Mouse (Mus musculus) kidney, embryonic 16.5 days (tissue): ENCODE results near the gene Dpep1. TPM values are rescaled to one million over a fixed set of nuclear protein-coding genes. Genes with fewer than 3 reads are reported as not detected.
A peak's percentile ranks its signal among the peaks of the same experiment; 100 is the strongest.
"Not testable (repeated sequence)": the region's sequence is repeated elsewhere in the genome, so short reads cannot be mapped to it uniquely, and the experiment has no call there.

Source experiments
- ATAC-seq: fragments of 200-750 bp; cut with Nextera tagmentation; 2 replicates; pipeline ENCODE4 v1.8.0; 2017; ENCODE audit warnings: moderate TSS enrichment; ENCODE audit not compliant: low FRiP score, low TSS enrichment
- H3K27ac ChIP-seq: fragments of 300-500 bp; sonication (generic); 2 replicates; pipeline ENCODE4 v1.5.1; 2014; ENCODE audit warnings: low read length
- H3K27me3 ChIP-seq: fragments of 300-500 bp; sonication (generic); 2 replicates; pipeline ENCODE4 v1.6.1; 2014; ENCODE audit warnings: low read length, control low read depth, mixed read lengths; ENCODE audit not compliant: insufficient read depth
- H3K36me3 ChIP-seq: fragments of 300-500 bp; sonication (generic); 2 replicates; pipeline ENCODE4 v1.6.1; 2014; ENCODE audit warnings: low read length, control low read depth, mixed read lengths; ENCODE audit not compliant: insufficient read depth
- H3K4me1 ChIP-seq: fragments of 300-500 bp; sonication (generic); 2 replicates; pipeline ENCODE4 v1.6.1; 2014; ENCODE audit warnings: low read length, control low read depth, mixed read lengths; ENCODE audit not compliant: insufficient read depth
- H3K4me2 ChIP-seq: fragments of 300-500 bp; sonication (generic); replicated peaks from 2 replicates; pipeline ENCODE4 v1.6.1; 2014; ENCODE audit warnings: low read depth, low read length
- H3K4me3 ChIP-seq: fragments of 300-500 bp; sonication (generic); 2 replicates; pipeline ENCODE4 v1.5.1; 2014; ENCODE audit warnings: mild to moderate bottlenecking, low read length
- H3K9ac ChIP-seq: fragments of 300-500 bp; sonication (generic); replicated peaks from 2 replicates; pipeline ENCODE4 v1.6.1; 2014; ENCODE audit warnings: low read length
- H3K9me3 ChIP-seq: fragments of 300-500 bp; sonication (generic); 2 replicates; pipeline ENCODE4 v1.6.1; 2016; ENCODE audit warnings: low read length, control low read depth
- WGBS: fragments of 180-500 bp; shearing (Covaris S2); extraction: QIAGEN DNeasy Blood & Tissue Kit; methylation state at CpG from one replicate; pipeline ENCODE4 v1.1.7; 2014; 5-methylcytosine and 5-hydroxymethylcytosine counted together
- polyA plus RNA-seq: library from polyadenylated mRNA; unstranded; fragments of >200 nt; fragmentation: Nextera tagmentation; extraction: Ambion mirVana; gene quantifications from 2 replicates; pipeline ENCODE4 v1.2.1, GENCODE M21; 2015

Dpep1 gene
- polyA plus RNA-seq, 1 experiment from 2014 or later = 11.8 TPM

DNA sequence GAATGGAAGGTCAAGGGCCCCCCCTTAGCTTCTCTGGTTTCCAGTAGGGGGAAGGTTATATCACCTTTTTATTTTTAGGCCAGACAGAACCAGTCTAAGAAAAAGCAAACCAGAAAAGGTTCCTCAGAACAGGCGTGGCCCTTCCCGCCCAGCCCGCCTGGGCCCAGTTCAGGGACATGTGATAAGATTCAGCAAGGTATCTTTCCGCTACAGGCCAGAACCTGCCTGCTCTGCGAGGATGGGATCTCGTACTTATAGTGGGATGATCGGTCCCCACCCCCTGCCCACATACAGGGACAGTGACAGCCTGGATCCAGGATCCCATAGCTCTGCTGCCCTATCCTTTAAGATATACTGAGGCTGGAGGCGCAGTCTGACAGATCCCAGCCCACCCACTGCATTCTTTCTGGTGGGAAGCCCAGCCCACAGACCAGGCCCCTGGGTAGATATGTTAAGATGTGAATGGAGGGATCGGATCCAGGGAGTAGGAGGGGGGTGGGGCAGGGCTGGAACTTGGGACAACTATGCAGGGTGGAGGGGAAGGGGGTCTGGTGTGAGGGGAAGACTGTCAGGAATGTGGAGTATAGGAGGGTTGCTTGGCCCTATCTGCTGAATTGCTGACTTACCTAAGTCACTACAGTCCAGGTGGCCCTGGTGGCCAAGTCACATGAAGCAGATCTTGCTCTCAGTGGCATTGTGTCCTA is 29.8 kb upstream of the Dpep1 start:
- WGBS = 79% methylated on average over 9 of the region's 9 CpGs
- no peaks in the 10 kb centered on the region for H3K9me3 ChIP-seq
- ATAC-seq = 0 out of 2 replicates have a peak, but pooled peaks have one; percentile 10

DNA sequence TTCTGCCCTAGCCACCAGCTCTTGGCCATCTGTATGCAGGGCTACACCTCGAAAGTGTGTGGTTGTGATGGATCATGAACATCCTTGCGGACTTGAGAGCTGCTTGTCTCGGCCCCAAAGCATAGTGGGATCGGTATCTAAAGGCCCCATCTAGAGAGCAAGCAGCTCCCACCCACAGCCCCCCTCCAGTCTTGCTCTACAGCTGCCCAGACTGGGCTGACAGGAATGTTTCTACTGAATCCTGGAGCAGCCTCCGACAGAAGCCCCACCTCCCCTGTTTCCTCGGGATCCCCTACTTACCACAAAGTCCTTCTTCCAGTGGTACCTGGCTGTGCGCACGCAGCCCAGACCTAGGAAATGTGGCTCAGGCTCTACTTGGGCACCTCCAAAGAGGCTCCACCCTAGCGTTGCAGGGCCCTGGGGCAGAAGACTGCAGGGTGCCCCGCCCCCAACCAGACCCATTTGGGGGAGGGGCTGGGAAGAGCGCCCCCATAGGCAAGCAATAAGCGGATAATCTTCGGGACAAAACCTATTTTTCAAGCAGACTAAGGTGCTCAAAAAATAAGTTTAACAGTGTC is 28.1 kb upstream of the Dpep1 start, which contains the start of gene Sult5a1:
Gene Sult5a1 (minus strand): TSS at position 428 of the 578 bp plus-strand sequence.
- peak within 1 kb of the TSS; percentile 45 for H3K4me2 ChIP-seq
- H3K9ac ChIP-seq = peak within 1 kb of the TSS; percentile 53
- no peaks in the 10 kb centered on the region for H3K36me3 ChIP-seq
- peak within 1 kb of the TSS; percentile 23; the same call in 1 of the 2 replicates for H3K4me3 ChIP-seq
- no peak within 1 kb of the TSS for H3K27ac ChIP-seq
- H3K4me1 ChIP-seq = peaks cover 3% of the 10 kb centered on the region; the same call in 1 of the 2 replicates
- H3K9me3 ChIP-seq = 0 out of 2 replicates have a peak, but pooled peaks cover 2% of the 10 kb centered on the region
- WGBS = 31% methylated on average over 13 of the region's 13 CpGs
- H3K27me3 ChIP-seq = no peaks in the 10 kb centered on the region
- ATAC-seq = no peak; the same call in 1 of the 2 replicates

More for the DNA sequence above, 29.8 kb upstream of the Dpep1 start:
- no peak overlapping the region for H3K9ac ChIP-seq
- no peak overlapping the region for H3K27ac ChIP-seq
- H3K4me3 ChIP-seq = no peak overlapping the region
- H3K27me3 ChIP-seq = no peaks in the 10 kb centered on the region
- H3K4me2 ChIP-seq = no peak overlapping the region
- no peaks in the 10 kb centered on the region for H3K36me3 ChIP-seq
- H3K4me1 ChIP-seq = peaks cover 4% of the 10 kb centered on the region; the same call in 1 of the 2 replicates

DNA sequence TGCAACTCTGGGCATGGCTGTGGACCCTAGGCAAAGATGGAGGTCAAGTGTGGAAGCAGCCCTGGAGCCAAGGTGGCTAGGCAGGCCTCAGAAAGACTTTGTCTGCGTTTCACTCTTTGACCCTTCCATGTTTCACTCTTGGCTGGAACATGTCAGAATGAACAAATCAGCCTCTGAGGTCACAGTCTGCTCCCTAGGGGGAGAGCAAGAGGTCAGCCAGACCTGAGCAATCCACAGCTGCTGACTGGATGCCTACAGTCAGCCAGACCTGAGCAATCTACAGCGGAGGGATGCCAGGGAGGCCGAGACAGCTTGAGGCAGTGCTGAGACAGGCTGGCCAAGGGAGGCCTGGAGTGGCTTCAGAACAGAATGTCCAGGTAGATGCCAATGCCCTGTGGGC is 4.7 kb upstream of the Dpep1 start:
- no peaks in the 10 kb centered on the region for H3K27me3 ChIP-seq
- 58% methylated on average over 3 of the region's 3 CpGs for WGBS
- no peak overlapping the region for H3K27ac ChIP-seq
- no peak overlapping the region for H3K4me2 ChIP-seq
- peaks cover 12% of the 10 kb centered on the region for H3K4me1 ChIP-seq
- no peaks in the 10 kb centered on the region for H3K36me3 ChIP-seq
- peaks cover 10% of the 10 kb centered on the region; the same call in 1 of the 2 replicates for H3K9me3 ChIP-seq
- ATAC-seq = no peak
- H3K9ac ChIP-seq = no peak overlapping the region
- no peak overlapping the region for H3K4me3 ChIP-seq

DNA sequence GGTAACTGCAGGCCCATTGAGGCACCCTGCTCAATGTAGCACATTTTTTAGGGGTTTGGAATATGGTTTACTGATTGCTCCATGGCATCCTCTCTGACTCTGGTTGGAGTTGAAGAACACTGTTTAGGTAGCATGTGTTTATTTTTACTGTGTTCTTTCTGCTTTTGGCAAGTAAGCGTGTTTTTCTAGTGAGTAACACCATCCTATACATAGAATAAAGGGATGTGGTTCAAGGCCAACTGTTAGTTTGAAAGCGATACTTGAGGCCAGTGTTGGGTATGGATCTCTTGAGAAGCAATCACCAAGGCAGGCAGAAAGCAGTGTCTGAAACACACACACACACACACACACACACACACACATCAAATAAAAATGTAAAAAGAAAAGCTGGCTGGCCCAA is 2.0 kb downstream of the Dpep1 start:
- no peak overlapping the region for H3K27ac ChIP-seq
- H3K4me2 ChIP-seq = no peak overlapping the region
- H3K4me1 ChIP-seq = peaks cover 20% of the 10 kb centered on the region
- H3K9me3 ChIP-seq = no peaks in the 10 kb centered on the region
- no peaks in the 10 kb centered on the region for H3K36me3 ChIP-seq
- WGBS = 64% methylated on average over 2 of the region's 2 CpGs
- no peak for ATAC-seq
- H3K4me3 ChIP-seq = no peak overlapping the region
- H3K9ac ChIP-seq = no peak overlapping the region
- H3K27me3 ChIP-seq = no peaks in the 10 kb centered on the region

DNA sequence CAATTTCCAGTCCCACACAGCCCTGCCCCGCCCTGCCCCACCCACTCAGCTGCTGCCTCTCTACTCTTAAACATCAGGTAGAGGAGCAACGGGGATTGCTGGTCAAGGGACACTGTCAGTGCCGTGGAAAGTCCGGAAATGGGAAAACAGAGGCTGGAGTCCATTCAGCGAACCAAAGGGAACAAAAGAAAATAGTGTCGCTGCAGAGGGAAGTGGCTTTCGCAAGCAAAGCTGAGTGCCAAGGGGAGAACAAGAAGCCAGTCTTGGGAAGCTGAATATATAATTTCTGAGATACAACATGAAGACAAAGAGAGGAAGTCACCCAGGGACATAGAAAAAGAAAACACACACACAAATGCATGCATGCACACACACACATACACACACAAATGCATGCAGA is 2.8 kb downstream of the Dpep1 start:
- no peaks in the 10 kb centered on the region for H3K36me3 ChIP-seq
- H3K4me1 ChIP-seq = peaks cover 20% of the 10 kb centered on the region
- H3K9me3 ChIP-seq = no peaks in the 10 kb centered on the region
- H3K27ac ChIP-seq = no peak overlapping the region
- no peak overlapping the region for H3K9ac ChIP-seq
- H3K4me2 ChIP-seq = no peak overlapping the region
- ATAC-seq = no peak
- H3K27me3 ChIP-seq = no peaks in the 10 kb centered on the region
- H3K4me3 ChIP-seq = no peak overlapping the region
- WGBS = 67% methylated on average over 7 of the region's 7 CpGs

DNA sequence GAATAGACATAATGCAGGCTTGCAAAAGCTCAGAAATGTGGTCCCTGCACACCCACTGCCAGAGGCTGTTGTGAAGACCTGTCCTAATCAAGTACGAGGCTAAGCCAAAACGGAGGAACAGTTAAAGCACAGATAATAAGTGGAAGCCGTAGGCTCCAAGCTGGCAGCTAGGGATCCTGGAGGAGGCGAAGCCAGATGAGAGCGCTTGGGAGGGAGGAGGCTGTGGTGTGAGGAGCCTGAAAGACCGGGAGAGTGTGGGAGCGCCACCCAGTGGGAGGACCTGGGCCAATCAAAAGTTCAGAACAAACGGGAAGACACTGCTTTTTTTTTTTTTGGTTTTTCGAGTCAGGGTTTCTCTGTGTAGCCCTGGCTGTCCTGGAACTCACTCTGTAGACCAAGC is 4.6 kb downstream of the Dpep1 start:
- Histone ChIP-seq H3K27ac (peak overlapping the region; percentile 38; the same call in 1 of the 2 replicates), H3K9me3 (no peaks in the 10 kb centered on the region), H3K4me2 (peak overlapping the region; percentile 37; the same call in 1 of the 2 replicates), H3K4me3 (no peak overlapping the region), H3K4me1 (peaks cover 15% of the 10 kb centered on the region), H3K27me3 (no peaks in the 10 kb centered on the region), H3K36me3 (no peaks in the 10 kb centered on the region), H3K9ac (peak overlapping the region; percentile 51; the same call in 1 of the 2 replicates)
- ATAC-seq = no peak
- 0% methylated on average over 9 of the region's 9 CpGs for WGBS

DNA sequence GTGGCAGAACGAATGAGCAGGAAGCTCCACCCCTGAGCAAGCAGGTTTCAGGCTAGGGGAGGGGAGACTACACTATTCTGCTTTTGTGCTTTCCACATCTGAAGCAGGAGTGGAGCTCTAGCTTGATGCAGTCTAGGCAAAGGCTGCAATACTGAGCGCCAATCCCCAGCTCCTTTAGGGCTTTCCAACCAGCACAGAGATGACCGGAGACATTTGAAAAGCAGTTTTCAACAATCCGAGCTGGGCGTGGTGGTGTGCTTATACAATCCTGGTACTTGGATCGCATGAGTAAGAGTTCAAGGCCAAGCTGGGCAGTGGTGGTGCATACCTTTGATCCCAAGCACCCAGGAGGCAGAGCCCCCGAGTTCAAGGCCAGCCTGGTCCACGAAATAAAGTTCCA is 5.9 kb downstream of the Dpep1 start:
- Histone ChIP-seq H3K9me3 (no peaks in the 10 kb centered on the region), H3K27me3 (no peaks in the 10 kb centered on the region), H3K9ac (no peak overlapping the region), H3K4me2 (no peak overlapping the region), H3K4me1 (peaks cover 7% of the 10 kb centered on the region; the same call in 1 of the 2 replicates), H3K4me3 (no peak overlapping the region), H3K36me3 (no peaks in the 10 kb centered on the region), H3K27ac (no peak overlapping the region)
- no peak for ATAC-seq
- 59% methylated on average over 8 of the region's 8 CpGs for WGBS

DNA sequence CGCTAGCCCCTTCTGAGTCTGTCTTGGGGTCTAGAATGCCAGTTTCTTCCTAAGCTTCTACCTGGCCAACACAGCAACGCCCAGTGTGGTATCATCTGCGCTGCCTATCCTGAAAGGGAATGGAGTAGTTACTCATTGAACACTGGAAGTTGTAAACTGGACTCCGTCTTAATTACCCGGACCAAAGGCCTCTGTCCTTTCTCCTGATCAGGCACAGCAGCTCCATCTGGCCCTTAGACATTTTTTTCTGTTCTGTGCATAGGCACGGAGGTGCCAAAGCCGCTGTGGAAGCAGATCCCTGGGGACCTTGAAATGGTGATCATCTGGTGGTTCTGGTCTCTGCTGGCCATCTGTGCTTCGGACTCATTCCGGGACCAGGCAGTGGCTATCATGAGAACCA is 7.7 kb downstream of the Dpep1 start:
- WGBS = 83% methylated on average over 9 of the region's 9 CpGs
- no peaks in the 10 kb centered on the region for H3K36me3 ChIP-seq
- H3K4me3 ChIP-seq = no peak overlapping the region
- no peak overlapping the region for H3K27ac ChIP-seq
- no peak overlapping the region for H3K4me2 ChIP-seq
- no peak for ATAC-seq
- peaks cover 7% of the 10 kb centered on the region; the same call in 1 of the 2 replicates for H3K4me1 ChIP-seq
- H3K9me3 ChIP-seq = no peaks in the 10 kb centered on the region
- no peak overlapping the region for H3K9ac ChIP-seq
- H3K27me3 ChIP-seq = no peaks in the 10 kb centered on the region

DNA sequence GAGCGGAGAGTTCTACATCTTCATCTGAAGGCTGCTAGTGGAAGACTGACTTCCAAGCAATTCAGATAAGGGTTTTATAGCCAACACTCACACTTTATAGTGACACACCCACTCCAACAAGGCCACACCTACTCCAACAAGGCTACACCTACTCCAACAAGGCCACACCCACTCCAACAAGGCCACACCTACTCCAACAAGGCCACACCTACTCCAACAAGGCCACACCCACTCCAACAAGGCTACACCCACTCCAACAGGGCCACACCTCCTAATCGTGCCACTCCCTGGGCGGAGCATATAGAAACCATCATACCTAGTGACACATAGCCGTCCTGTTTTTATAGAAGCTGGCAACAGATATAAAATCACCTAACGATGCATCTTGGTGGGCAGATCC is 11.0 kb downstream of the Dpep1 start:
- H3K27me3 ChIP-seq, H3K9ac ChIP-seq, H3K4me2 ChIP-seq, H3K9me3 ChIP-seq, H3K27ac ChIP-seq, H3K4me1 ChIP-seq, ATAC-seq, H3K36me3 ChIP-seq, H3K4me3 ChIP-seq: not testable (repeated sequence)
- WGBS = 74% methylated on average over 5 of the region's 5 CpGs

DNA sequence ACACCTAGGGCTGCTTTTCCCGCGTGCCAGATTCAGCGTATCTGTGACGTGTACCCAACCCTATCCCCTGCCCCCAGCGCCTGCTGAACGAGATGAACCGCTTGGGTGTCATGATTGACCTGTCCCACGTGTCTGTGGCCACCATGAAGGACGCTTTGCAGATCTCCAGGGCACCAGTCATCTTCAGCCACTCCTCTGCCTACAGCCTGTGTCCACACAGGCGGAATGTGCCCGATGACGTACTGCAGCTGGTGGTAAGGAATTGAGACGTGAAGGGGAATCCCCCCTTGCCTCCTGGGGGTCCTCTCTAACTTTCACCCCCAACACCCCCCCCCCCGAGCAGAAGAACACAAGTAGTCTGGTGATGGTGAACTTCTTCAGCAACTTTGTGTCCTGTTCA is 13.8 kb downstream of the Dpep1 start:
- H3K4me1 ChIP-seq = no peaks in the 10 kb centered on the region
- WGBS = 57% methylated on average over 14 of the region's 14 CpGs

More for the DNA sequence above, 13.8 kb downstream of the Dpep1 start:
- Histone ChIP-seq H3K9me3 (no peaks in the 10 kb centered on the region), H3K4me3 (no peak overlapping the region), H3K4me2 (no peak overlapping the region), H3K9ac (no peak overlapping the region; the same call in 1 of the 2 replicates), H3K27ac (no peak overlapping the region), H3K27me3 (no peaks in the 10 kb centered on the region), H3K36me3 (no peaks in the 10 kb centered on the region)
- ATAC-seq = no peak
